Mouse (Mus musculus): ENCODE measurements around the gene Slc25a3.
A peak's percentile ranks its signal among the peaks of the same experiment; 100 is the strongest.

The Slc25a3 gene

DNA sequence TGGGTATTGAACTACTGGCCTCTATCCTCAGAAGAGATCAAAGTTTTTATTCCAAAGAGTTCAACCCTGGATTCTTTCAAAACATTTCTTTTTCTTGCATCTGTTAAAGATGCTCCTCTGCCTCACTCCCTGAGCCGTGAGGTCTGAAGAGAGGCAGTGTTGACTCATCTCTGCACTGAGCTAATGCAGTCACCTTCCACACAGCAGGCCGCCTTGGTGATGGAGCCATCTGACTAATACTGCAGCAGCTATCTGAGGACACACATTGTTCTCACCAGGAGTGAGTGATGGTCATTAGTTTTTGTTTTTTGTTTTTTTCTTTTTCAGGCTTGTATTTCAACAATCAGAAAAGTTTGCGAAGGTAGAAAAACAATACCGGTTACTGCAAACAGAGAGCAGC is 31.0 kb downstream of the Slc25a3 start:
- no peak for DNase-seq (ENCODE audit: low spot score)

DNA sequence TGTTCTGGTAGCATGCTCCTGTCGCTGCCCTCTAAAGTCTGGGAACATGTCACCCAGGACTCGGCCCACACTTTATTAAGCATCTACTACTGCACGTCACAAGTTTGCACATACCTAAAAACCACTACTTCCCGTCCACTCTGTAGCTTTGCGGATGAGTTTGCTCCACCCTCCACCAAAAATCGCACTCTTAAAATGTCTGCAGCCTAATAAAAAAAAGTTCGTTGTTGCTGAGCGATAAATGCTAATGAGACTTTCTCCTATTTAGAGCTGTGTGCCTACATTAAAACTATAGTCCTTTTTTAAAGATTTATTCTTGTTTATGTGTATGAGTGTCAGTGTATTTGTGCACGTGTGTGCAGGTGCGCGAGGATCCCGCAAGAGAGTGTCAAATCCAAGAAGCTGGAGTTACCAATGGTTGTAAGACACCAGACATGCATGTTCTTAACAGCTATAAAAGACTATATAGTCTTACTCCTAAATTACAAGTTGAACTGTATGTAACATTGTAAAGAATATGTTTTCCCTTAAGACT is 40.4 kb downstream of the Slc25a3 start:
- DNase-seq (ENCODE audit: low spot score) = no peak

DNA sequence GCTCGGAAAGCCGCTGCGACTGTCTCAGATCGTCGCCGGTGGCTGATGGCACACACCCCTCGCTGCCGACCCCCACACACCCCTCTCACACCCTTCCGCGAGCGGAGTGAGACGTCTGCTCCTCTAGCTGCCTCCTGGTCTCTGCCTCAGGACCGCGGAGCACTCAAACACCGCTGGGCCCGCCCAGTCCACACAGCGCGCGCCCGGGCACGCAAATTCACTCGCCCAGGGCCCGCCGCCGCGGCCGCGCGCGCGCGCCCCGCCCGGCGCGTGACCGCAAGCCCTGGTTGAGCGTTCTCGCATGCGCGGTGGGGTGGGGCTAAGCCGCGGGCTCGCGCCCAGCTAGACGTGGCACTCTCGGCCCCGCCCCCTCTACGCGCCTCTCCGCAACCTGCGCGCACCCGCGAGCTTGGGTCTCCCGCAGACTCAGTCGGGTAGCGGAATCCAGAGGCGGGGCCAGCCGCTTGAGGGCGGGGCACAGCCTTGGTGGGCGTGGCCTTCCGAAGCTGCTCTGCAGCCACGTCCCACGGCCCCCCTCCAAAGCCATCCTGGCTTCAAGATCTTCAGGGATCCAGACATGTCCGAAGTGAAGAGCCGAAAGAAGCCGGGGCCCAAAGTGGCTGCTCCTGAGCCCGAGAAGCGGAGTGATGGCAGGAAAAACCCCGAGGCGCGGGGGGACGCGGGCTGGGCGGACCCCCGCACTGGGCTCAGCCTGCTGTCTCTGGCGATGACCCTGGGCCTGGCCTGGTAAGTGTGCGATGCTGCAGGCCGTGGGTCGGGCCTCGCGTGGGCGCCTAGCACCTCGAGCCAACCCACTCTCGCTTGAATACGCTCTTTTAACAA is 41.1 kb downstream of the Slc25a3 start, which contains the start of the genes Apaf1 and Ikbip:
Gene Apaf1 (minus strand): TSS at position 221 of the 843 bp plus-strand sequence.
Gene Ikbip (plus strand): TSS at position 391 of the 843 bp plus-strand sequence.
- DNase-seq (ENCODE audit: low spot score) = peak; percentile 100

DNA sequence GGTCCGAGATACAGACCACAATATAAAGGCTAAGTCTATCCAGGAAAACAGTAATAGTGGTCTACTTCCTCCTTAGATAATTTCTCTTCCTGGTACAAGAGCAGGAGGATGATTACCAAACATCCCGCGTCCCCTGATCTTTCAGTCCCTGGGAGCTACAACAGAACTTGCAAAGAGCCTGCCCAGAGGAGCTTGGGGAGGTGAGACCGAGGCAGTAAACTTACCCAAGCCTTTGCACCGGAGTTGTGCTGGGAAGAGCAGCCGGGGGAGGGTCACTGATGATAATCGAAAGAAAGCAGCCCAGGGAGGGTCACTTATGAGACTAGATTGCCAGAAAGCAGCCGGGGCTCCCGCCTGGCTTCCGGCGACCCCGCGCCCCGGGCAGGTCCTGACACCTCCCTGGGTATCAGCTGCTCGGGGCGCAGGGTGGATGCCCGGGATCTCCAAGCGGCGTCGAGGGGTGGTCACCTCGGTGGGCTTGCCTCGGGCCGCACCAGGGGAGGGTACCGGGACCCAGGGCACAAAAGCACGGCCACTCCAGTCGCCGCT is 41.8 kb downstream of the Slc25a3 start:
- no peak for DNase-seq (ENCODE audit: low spot score)

DNA sequence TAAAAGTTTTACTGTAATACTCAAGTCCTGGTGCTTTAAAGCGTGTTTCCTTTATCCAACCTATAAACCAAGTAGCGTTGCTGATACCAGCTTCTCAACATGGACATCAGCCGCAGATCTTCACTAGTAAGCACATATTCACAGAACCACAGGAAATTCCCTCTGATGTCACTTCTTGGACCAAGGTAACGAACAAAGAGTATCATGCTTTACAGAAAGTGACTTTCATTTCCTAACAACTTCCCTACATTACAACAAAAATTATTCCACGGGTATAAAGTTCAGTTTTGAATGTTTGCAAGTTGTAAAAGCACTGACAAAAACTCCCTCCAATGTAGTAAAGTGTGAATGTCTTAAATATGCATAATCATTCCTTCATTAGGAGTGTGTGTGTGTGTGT is 43.3 kb downstream of the Slc25a3 start:
- DNase-seq (ENCODE audit: low spot score) = no peak

DNA sequence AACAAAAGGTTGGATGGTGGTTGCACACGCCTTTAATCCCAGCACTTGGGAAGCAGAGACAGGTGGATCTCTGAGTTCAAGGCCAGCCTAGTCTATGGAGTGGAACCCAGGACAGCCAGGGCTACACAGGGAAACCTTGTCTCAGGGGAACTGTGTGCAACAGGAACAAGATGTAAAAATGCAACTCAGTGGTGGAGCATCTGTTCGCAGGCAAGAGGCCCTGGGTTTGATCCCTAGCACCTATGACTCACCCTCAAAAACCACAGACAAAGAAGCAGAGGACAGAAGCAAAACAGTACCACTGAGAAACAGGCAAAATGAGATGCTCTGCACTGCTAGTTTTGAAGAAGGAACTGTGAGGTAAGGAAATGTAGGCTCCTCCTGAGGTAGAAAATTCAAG is 47.2 kb downstream of the Slc25a3 start:
- DNase-seq (ENCODE audit: low spot score) = no peak

DNA sequence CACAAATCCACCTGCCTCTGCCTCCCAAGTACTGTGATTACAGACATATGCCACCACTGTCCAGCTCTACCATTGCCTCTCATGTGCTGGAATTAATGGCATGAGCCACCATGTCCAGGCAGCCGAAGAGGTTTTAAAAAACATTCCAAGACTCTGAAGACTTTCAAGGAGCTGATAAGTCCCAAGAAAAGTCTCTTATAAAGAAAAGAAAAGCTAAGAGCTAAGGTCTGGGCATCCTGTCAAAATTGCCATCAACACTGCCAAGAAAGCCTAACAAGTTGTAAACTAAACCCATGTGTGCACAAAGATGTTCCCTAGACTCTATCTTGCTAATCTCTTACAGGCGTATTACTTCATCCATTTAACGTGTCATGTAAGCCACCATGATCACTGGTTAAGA is 50.5 kb downstream of the Slc25a3 start:
- DNase-seq (ENCODE audit: low spot score) = no peak

DNA sequence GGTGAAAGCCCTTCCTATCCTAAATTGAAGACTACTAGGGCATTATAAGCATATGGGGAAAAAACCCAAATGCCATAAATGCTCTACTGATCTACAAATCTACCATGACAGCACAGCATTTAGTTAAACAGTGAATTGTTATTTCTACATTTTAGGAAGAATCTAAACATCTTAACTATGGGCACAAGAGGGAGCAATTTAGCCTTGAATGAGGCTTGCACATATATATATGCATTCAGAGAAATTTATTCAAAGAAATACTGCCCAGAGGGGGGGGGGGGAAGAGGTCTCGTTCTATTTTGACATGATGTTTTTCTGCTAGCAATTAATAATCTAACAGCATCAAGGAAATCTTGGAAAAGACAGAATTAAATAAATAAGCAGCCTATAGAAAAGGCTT is 52.1 kb downstream of the Slc25a3 start:
- DNase-seq (ENCODE audit: low spot score) = peak; percentile 7
